Mouse (Mus musculus) heart, embryonic 16.5 days (tissue): Measurements from ENCODE around the gene Mmp11. TPM values are rescaled to one million over a fixed set of nuclear protein-coding genes. Genes with fewer than 3 reads are reported as not detected.

Source experiments
- ATAC-seq: fragments of 200-750 bp; cut with Nextera tagmentation; replicated peaks from 2 replicates; pipeline ENCODE4 v1.8.0; 2017; ENCODE audit warnings: moderate number of reproducible peaks; ENCODE audit not compliant: insufficient read depth, low FRiP score; ENCODE audit errors: extremely low read depth
- H3K27ac ChIP-seq: fragments of 300-500 bp; sonication (generic); 2 replicates; pipeline ENCODE4 v1.5.1; 2014; ENCODE audit warnings: mild to moderate bottlenecking, low read length, control low read depth, moderate library complexity
- H3K27me3 ChIP-seq: fragments of 300-500 bp; sonication (generic); 2 replicates; pipeline ENCODE4 v1.6.1; 2014; ENCODE audit warnings: low read length, mixed read lengths; ENCODE audit not compliant: control insufficient read depth, insufficient read depth
- H3K36me3 ChIP-seq: fragments of 300-500 bp; sonication (generic); 2 replicates; pipeline ENCODE4 v1.6.1; 2014; ENCODE audit not compliant: control insufficient read depth, insufficient read depth
- H3K4me1 ChIP-seq: fragments of 300-500 bp; sonication (generic); 2 replicates; pipeline ENCODE4 v1.6.1; 2014; ENCODE audit warnings: low read length, mixed read lengths; ENCODE audit not compliant: control insufficient read depth, insufficient read depth
- H3K4me2 ChIP-seq: fragments of 300-500 bp; sonication (generic); 2 replicates; pipeline ENCODE4 v1.6.1; 2014; ENCODE audit warnings: low read depth, mild to moderate bottlenecking, control low read depth, low read length
- H3K4me3 ChIP-seq: fragments of 300-500 bp; sonication (generic); 2 replicates; pipeline ENCODE4 v1.5.1; 2014; ENCODE audit warnings: mild to moderate bottlenecking, control low read depth, low read length
- H3K9ac ChIP-seq: fragments of 300-500 bp; sonication (generic); 2 replicates; pipeline ENCODE4 v1.6.1; 2014; ENCODE audit warnings: low read length, control low read depth
- H3K9me3 ChIP-seq: fragments of 300-500 bp; sonication (generic); replicated peaks from 2 replicates; pipeline ENCODE4 v1.6.1; 2016; ENCODE audit warnings: low read length; ENCODE audit not compliant: control insufficient read depth
- WGBS: fragments of 180-500 bp; shearing (Covaris S2); extraction: QIAGEN DNeasy Blood & Tissue Kit; methylation state at CpG from one replicate; pipeline ENCODE4 v1.1.7; 2014; 5-methylcytosine and 5-hydroxymethylcytosine counted together
- polyA plus RNA-seq: library from polyadenylated mRNA; unstranded; fragments of >200 nt; fragmentation: Nextera tagmentation; extraction: Ambion mirVana; gene quantifications from 2 replicates; pipeline ENCODE4 v1.2.1, GENCODE M21; 2015

The Mmp11 gene
- polyA plus RNA-seq, 1 experiment from 2014 or later = 26.4 TPM

- no peak overlapping the region for H3K27ac ChIP-seq
- H3K4me3 ChIP-seq = no peak overlapping the region
- H3K4me1 ChIP-seq = 0 out of 2 replicates have a peak, but pooled peaks cover 4% of the 10 kb centered on the region
- no peaks in the 10 kb centered on the region for H3K36me3 ChIP-seq
- H3K9me3 ChIP-seq = no peaks in the 10 kb centered on the region
- H3K4me2 ChIP-seq = no peak overlapping the region
- no peak overlapping the region for H3K9ac ChIP-seq
- no peak for ATAC-seq
- WGBS = 60% methylated on average over 6 of the region's 6 CpGs
- no peaks in the 10 kb centered on the region for H3K27me3 ChIP-seq
Measured at GRCm38 (mm10) chr10:75880771-75881577, 55.3 kb downstream of the Mmp11 start.

- Histone ChIP-seq H3K27me3 (no peaks in the 10 kb centered on the region), H3K4me1 (0 out of 2 replicates have a peak, but pooled peaks cover 4% of the 10 kb centered on the region), H3K9me3 (no peaks in the 10 kb centered on the region), H3K4me2 (no peak overlapping the region), H3K36me3 (no peaks in the 10 kb centered on the region), H3K9ac (no peak overlapping the region), H3K27ac (no peak overlapping the region), H3K4me3 (no peak overlapping the region)
- 92% methylated on average over 10 of the region's 10 CpGs for WGBS
- ATAC-seq = no peak
Measured at GRCm38 (mm10) chr10:75880351-75880750, 55.9 kb downstream of the Mmp11 start.

- Histone ChIP-seq H3K4me2 (no peak overlapping the region), H3K9me3 (no peaks in the 10 kb centered on the region), H3K27ac (no peak overlapping the region), H3K4me3 (no peak overlapping the region), H3K27me3 (no peaks in the 10 kb centered on the region), H3K36me3 (no peaks in the 10 kb centered on the region), H3K9ac (no peak overlapping the region), H3K4me1 (0 out of 2 replicates have a peak, but pooled peaks cover 4% of the 10 kb centered on the region)
- WGBS = 71% methylated on average over 3 of the region's 3 CpGs
- no peak for ATAC-seq
Measured at GRCm38 (mm10) chr10:75878836-75879235, 57.5 kb downstream of the Mmp11 start.

GRCm38 (mm10) chr10:75873543-75874170 lies 62.6 kb downstream of the Mmp11 start:
- Histone ChIP-seq H3K4me3 (peak overlapping the region; percentile 47; the same call in 1 of the 2 replicates), H3K36me3 (no peaks in the 10 kb centered on the region), H3K9ac (peak overlapping the region; percentile 61), H3K9me3 (no peaks in the 10 kb centered on the region), H3K4me1 (peaks cover 11% of the 10 kb centered on the region), H3K27me3 (no peaks in the 10 kb centered on the region), H3K27ac (peak overlapping the region; percentile 52), H3K4me2 (peak overlapping the region; percentile 76)
- ATAC-seq = no peak
- WGBS = 32% methylated on average over 10 of the region's 10 CpGs

Other genes starting within 250 kb of the Mmp11 start
- 23.7 and 27.5 TPM in 2 replicates for gene Cabin1, start 172.2 kb downstream of the Mmp11 start, polyA plus RNA-seq
- 40.8 and 42.8 TPM in 2 replicates for gene Ddt, start 163.1 kb downstream of the Mmp11 start, polyA plus RNA-seq
- not detected in 2 replicates for gene Gm20441, start 155.5 kb downstream of the Mmp11 start, polyA plus RNA-seq
- gene Gstt3, start 155.1 kb downstream of the Mmp11 start, polyA plus RNA-seq = 5.6 and 6.2 TPM in 2 replicates
- gene Gstt1, start 137.9 kb downstream of the Mmp11 start, polyA plus RNA-seq = 9.0 and 10.2 TPM in 2 replicates
- gene Gstt4, start 114.0 kb downstream of the Mmp11 start, polyA plus RNA-seq = not detected in 2 replicates
- 15.5 and 16.2 TPM in 2 replicates for gene Gstt2, start 99.1 kb downstream of the Mmp11 start, polyA plus RNA-seq
- gene Mif, start 76.3 kb downstream of the Mmp11 start, polyA plus RNA-seq = 1,867 and 2,124 TPM in 2 replicates
- gene Derl3, start 43.1 kb downstream of the Mmp11 start, polyA plus RNA-seq = 1.2 and 1.6 TPM in 2 replicates
- gene Smarcb1, start 14.9 kb downstream of the Mmp11 start, polyA plus RNA-seq = 112 and 114 TPM in 2 replicates
- 655 and 710 TPM in 2 replicates for gene Chchd10, start 3.4 kb downstream of the Mmp11 start, polyA plus RNA-seq
- 0.42 and 0.44 TPM in 2 replicates for gene Gm867, start 4.2 kb upstream of the Mmp11 start, polyA plus RNA-seq
- gene Vpreb3, start 6.6 kb upstream of the Mmp11 start, polyA plus RNA-seq = 0.56 and 0.72 TPM in 2 replicates
- gene Gm5134, start 18.0 kb upstream of the Mmp11 start, polyA plus RNA-seq = 0.05 and 0.28 TPM in 2 replicates
- gene Zfp280b, start 96.2 kb upstream of the Mmp11 start, polyA plus RNA-seq = 11.3 and 14.5 TPM in 2 replicates
- not detected in 2 replicates for gene Slc5a4b, start 174.5 kb upstream of the Mmp11 start, polyA plus RNA-seq
- gene Slc5a4a, start 211.0 kb upstream of the Mmp11 start, polyA plus RNA-seq = not detected in 2 replicates